Mouse (Mus musculus): ENCODE measurements at regions not wholly inside any gene's neighbourhood (a gene's known extent, or its start where the extent isn't known, plus 50 kb on each side); places are given as distances from the start of the nearest gene placed in this dataset.
A peak's percentile ranks its signal among the peaks of the same experiment; 100 is the strongest.
"Not testable (repeated sequence)": the region's sequence is repeated elsewhere in the genome, so short reads cannot be mapped to it uniquely, and the experiment has no call there.

DNA sequence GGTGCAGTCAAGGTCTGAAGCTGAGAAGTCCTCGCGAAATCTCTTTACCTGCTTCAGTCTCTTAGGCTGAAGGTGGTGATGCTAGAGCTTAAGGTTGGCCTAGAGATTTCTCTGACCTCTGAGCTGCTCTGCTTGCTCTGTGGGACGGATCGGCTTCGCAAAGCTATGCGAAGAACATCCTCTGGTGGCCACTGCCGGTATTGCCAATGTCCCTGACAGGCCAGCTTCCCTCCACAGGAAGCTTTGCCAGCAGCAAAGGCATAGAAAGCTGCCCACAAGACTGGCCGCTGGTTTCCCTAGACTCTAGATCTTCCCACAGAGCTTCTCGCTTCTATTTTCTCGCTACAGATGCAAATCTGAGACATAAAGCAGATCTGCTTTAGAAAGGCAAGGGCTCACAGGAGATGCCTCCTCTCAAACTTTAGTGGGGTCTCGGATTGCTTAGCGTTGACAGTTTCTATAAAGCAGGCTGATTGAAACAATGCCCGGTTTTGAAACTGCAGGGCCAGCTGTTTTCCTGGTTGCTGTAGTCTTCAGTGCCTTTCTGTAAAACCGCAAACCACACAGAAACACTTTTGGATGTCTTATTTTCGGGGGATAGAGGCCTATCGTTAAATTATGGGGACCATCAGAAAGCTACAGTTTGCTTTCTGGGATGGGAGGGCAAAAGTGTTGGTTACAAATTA is 153.7 kb downstream of the Car8 start:
- DNase-seq (ENCODE audit: low spot score in 2 of 2): peak; percentile 68 to 79
- intact Hi-C loops (cut with DNase I): loop anchor here (2.0 to 5.0 kb wide), 3 partner anchors 98 to 1523 kb away; no protein-coding TSS in a partner anchor

DNA sequence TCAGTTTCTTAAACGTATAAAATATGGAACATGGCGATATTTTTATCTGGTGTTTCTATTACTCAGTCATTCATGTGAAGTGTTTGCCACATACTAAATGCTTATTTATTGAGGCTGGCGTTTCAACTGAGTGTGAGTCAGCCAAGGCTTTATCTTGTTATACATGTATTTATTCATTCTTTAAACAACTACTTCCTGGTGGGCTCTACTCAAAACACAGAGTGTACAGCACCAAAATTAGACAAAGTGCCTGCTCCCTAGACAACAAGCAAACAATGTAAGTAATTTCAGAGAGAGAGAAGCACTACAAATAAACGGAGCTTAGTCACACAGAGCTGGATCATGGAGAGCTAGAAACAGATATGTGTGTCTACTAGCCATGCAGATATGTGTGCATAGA is 159.5 kb downstream of the Car8 start:
- intact Hi-C loops (cut with DNase I): no loop called here
- DNase-seq (ENCODE audit: low spot score in 2 of 2): peak in 1 of 2 experiments; percentile 23

DNA sequence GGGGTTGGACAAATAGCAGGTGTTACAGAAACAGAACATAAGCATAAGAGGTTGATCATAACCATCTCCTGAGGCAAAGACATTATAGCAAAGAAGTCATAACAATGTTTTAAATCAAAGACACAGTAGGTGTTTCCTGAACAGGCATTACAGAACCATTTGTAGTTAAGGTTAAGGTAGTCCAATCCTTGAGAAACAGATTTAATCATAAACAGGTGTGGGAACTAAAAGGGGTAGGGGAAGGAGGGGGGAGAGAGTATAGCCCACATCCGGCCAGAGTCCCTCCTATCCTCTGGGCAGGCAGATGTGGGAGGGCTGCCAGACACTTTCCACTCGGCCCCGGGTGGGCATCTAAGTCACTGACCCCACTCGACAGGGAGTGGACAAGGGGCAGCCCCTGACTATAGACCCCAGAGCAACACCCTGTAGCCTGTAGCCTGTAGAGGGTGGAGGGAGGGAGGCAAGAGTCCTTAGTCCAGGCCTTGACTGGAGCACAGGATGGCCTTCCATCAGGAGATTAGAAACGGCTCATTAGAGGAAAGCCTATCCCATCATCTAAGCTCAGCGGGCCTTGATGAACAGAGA is 165.8 kb downstream of the Car8 start:
- intact Hi-C loops (cut with DNase I): no loop called here
- no peak for DNase-seq (ENCODE audit: low spot score in 2 of 2)

DNA sequence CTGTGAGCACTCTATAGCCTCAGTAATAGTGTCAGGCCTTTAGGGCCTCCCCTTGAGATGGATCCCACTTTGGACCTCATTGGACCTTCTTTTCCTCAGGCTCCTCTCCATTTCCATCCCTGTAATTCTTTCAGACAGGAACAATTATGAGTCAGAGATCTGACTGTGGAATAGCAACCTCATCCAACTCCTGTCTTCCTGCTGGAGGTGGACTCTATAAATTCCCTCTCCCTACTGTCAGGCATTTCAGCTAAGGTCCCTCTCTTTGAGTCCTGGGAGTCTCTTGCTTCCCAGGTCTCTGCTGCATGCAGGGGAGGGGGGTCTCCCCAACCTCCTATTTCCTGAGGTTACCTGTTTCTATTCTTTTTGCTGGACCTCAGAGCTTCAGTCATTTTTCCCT is 168.1 kb downstream of the Car8 start:
- DNase-seq (ENCODE audit: low spot score in 2 of 2): peak in 1 of 2 experiments; percentile 65
- intact Hi-C loops (cut with DNase I): not testable (repeated sequence)

DNA sequence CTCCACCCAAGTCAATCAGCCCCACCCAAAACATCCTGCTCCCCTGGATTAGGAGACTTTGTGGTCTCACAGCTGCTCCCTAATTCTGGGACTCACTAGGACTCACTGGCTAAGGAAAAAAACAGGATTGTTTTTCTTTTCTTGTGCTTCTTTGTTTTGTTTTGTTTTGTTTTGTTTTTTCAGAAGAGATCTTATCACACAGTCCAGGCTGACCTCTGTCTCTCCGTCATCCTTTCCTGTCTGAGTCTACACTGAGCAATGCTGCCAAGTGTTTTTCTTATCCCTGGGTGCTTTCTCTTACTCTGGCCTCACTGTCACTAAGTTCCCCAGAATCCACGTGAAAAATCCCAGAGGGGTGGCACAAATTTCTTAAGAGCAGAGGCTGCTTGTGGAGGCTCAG is 170.8 kb downstream of the Car8 start:
- intact Hi-C loops (cut with DNase I): no loop called here
- no peak for DNase-seq (ENCODE audit: low spot score in 2 of 2)

DNA sequence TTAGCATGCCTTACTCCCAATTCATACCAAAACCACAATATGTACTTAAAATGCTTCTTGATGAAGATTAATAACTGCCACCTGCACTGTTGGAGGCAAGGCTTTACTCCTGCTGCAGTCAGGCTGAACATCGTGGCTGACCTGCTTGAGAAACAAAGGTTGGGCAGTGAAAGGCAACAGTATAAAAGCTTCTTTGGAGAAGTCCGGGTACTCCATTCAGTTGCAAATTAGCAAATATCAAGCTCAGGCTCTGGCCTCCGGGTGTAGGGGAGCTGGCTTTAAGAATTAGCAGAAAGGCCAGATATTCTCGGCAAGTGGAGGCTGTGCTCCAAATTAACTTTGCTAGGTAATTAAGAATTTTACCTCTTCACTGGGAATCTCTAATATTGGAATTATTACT is 197.1 kb downstream of the Car8 start:
- no peak for DNase-seq (ENCODE audit: low spot score in 2 of 2)
- intact Hi-C loops (cut with DNase I): no loop called here

DNA sequence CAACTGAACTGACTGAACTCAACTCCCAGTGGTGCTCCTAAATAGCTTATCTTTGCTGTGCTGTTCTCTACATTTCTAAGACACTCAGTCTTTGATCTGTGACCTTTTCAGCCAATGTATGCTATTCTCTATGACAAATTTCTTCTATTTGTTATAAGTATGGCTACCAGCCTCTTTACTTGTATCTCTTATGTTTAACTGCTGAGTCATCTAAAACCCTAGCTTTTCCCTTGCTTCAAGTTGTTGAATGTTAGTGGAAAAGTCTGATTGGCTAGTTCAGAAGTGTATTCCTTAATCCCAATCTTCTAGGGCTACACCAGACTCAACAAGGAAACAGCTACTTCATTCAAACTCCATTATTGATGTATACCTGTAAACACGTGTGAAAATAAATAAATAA is 201.0 kb downstream of the Car8 start:
- no peak for DNase-seq (ENCODE audit: low spot score in 2 of 2)
- intact Hi-C loops (cut with DNase I): no loop called here

DNA sequence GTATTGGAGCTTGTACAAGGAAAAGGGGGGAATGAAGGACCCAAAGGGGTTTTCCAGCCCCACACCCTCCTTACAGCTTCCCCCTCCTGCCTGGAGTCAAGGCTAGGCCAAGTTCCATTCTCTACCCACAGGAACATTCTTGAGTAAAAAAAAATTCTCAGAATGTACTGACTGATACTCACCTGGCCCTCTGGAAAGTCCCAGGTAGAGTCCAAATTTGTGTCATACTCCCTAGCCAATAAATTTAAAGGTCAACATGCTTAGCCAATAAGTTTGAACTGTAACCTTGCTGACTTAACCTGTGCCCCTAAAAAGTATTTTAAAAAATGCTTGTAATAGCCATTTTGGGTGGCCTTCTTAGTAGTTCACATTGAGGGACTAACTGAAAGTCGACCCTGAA is 205.4 kb downstream of the Car8 start:
- intact Hi-C loops (cut with DNase I); DNase-seq (ENCODE audit: low spot score in 2 of 2): not testable (repeated sequence)

DNA sequence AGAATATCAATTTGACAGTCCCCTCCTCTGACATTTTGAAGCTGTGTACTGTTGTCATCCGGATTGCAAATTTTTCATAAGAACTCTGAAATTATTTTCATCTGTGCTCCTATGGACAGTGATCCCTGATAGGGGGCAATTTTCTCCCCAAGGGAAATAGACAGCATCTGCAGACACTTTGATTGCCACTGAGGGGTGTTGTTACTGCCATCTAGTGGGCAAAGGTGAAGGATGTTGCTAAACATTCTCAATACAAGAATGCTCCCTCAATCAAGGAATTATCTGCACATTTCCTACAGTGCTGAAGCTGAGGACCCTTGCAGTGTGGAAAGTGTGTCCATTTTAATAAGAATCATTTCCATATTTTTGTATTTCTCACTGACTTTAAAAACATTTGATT is 233.7 kb downstream of the Car8 start:
- intact Hi-C loops (cut with DNase I): loop anchor here (5.0 kb wide), 1 partner anchor 1443 kb away; no protein-coding TSS in a partner anchor
- DNase-seq (ENCODE audit: low spot score in 2 of 2): peak; percentile 53 to 67

DNA sequence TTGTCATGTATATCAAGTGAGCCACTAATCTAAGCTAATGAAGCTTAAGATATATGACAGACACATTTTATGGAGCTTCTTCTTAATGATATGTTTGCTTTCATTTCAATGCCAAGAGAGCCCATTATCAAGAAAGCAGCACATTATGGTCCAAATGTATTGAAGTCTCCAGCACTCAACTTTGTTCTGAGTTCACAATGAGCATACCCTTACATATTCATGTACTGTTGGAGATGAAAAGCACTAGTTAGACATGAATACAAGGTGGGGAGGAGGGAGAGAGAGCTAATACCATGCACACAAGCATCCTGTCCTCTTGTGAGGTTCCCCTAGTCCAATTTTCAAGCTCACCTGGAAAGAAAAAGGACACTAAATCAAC is 241.3 kb downstream of the Car8 start:
- intact Hi-C loops (cut with DNase I): no loop called here
- DNase-seq (ENCODE audit: low spot score in 2 of 2): no peak

DNA sequence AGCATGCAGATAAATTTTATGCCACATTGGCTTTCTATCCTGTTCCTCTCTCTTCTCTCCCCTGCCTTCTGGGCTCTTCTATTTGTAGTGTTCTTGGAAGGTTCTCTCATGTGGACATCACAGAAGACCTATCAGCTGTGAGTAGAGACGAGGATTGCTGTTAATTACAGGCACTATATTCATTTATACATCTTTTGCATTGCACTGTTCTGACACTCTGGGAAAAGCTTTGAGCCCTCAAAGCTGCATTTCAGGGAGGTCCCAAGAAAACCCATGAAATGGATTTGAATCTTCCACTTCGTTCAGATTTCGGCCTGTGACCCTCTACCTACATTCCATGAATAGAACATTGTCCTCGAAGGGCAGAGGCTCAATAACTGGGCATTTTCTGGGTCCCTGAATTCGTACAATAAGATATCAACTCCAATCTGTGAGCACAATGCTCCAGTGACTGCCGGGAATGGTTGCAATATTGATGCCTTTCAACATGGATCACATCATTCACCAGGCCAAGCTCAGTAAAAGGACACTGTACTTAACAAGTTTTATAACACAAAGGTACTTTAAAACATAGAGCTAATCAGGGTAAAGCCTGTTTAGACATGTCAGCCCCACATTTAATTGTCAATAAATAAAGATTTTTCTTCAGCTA is 241.8 kb downstream of the Car8 start:
- intact Hi-C loops (cut with DNase I): no loop called here

DNA sequence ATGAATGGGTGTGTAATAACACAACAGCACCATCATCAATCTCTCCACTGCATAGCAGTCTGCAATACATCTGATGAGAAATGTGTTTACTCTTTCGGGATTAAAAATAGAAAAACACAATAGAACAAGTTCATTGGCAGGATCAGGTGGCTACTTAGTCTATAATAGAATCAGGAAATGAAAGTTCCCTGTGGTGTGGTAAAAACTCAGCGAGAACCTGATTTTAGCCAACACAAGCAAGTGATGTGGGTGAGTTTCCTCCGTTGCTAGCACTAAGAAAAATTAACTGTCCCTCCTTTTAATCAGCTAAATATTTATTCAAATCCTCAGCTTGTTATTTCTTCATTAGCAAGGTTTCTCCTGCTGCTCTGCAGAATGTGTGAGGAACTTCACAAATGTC is 245.9 kb downstream of the Car8 start:
- intact Hi-C loops (cut with DNase I): no loop called here
- DNase-seq (ENCODE audit: low spot score in 2 of 2): no peak

More for the DNA sequence above, 241.8 kb downstream of the Car8 start:
- DNase-seq (ENCODE audit: low spot score in 2 of 2): no peak

DNA sequence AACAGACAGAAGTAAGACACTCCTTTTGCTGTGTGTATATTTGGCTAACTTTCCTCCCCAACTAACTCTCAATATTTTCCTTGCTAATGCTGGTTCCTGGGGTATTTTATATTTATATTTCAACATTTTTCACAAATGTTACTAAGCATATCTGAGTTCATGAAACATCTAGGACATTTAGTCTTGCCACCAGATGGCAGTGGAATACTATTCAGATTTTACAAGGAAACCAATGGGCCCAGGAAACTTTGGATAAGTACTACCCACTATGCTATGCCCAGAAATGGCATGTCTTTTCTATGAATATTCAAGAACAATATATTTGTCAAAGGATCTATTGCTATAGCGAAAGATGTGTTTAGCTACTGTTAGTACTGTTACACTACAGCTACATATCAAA is 251.1 kb downstream of the Car8 start:
- intact Hi-C loops (cut with DNase I): loop anchor here (1.0 to 5.0 kb wide), 2 partner anchors 100 to 380 kb away; no protein-coding TSS in a partner anchor
- DNase-seq (ENCODE audit: low spot score in 2 of 2): peak; percentile 16 to 31

DNA sequence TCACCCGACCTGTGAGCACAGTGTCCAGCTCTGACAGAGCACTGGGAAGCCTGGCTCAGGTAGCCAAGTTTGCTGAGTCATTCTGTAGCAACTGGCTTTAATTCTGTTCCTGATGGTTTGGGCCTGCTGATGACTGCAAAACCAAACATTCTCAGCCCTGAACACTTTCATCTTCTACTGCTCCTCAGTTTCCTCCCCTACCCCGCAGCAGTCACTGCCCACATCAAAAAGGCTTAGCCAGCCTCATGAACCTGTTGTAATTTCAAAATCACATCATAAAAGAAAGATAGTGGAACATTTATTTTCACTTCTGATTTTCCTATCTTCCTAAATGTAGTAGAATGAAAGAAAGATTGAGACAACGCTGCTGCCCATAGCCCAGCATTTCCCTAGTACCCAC is 251.5 kb downstream of the Car8 start:
- DNase-seq (ENCODE audit: low spot score in 2 of 2): no peak
- intact Hi-C loops (cut with DNase I): loop anchor here (5.0 kb wide), 1 partner anchor 100 kb away; no protein-coding TSS in a partner anchor

DNA sequence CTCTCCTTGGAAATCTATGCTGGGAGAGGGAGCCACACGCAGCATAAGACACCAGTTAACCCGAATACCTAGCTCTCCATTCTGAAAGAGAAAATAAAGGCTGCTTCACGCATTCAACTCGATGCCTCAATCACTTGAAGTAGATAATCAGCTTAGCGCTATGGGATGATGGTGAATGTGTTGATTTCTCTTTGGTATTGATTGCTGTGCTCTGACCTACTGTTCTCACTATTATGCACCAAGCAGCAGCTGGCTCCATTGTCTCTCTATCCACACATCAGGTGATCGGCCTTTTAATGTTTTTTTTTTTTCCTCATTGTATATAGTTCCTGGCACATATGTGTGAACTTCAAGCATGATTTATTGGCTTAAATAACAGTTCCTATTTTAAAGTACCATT is 254.0 kb downstream of the Car8 start:
- DNase-seq (ENCODE audit: low spot score in 2 of 2): no peak
- intact Hi-C loops (cut with DNase I): loop anchor here (5.0 kb wide), 1 partner anchor 102 kb away; no protein-coding TSS in a partner anchor

DNA sequence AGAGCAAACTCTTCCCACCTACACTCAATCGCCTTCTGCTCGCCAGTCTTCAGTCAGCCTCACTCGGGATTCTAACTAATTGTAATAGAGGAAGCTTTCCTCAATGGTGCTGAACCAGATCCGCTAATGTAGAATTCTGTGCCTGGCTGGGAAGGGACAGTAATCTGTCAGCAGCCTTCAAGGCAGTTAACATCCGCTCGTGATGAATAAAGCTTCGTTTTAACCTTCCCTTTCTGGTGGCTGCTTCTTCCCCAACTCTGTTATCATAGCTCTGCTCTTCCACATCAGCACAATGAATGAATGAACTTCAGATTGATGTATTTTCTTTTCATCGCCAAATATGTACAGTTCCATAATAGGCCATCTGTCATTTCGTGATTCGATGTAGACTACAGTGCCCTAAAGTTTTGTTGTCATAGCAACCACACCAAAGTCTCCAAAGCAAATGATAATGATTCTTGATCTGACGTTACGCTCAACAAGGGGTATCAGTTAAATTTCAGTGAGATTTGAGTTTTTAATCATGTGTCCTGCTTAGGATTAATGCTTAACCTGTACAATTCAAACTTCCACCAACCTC is 259.0 kb downstream of the Car8 start:
- DNase-seq (ENCODE audit: low spot score in 2 of 2): no peak
- intact Hi-C loops (cut with DNase I): no loop called here

DNA sequence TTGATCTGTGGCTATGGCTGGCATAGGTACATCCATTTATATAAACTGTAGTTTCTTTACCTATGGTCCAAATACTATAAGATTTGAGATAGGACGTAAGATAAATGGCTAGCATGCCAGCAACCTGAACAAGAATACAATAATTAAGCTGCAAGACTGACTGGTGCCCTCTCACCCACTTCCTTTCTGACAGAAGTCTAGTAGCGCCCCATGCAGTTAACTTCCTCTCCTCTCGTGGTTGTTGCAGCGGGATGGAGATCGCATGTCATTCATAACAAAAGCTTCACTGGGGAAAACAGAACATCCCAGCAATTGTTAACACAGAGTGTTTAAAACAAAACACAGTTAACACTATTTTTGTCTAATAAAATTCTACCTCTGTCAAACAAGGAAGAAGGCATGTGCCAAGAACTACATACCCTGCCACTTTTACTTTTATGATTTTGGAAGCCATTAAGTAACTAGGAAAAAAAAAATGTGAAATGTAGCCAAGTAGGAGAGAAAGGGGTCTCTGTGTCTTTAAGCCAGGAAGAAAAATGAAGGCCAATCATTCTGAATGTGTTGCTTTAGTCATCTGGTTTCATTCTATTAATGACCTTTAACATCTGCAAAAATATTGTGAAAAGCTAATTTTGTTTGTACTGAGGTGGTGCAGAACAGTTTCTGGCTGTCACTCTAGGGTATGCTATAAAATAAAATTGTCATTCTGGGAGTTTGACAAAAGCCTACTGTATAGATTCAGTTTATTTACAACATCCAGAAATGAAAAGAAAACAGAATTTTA is 261.0 kb downstream of the Car8 start:
- DNase-seq (ENCODE audit: low spot score in 2 of 2): no peak
- intact Hi-C loops (cut with DNase I): no loop called here

DNA sequence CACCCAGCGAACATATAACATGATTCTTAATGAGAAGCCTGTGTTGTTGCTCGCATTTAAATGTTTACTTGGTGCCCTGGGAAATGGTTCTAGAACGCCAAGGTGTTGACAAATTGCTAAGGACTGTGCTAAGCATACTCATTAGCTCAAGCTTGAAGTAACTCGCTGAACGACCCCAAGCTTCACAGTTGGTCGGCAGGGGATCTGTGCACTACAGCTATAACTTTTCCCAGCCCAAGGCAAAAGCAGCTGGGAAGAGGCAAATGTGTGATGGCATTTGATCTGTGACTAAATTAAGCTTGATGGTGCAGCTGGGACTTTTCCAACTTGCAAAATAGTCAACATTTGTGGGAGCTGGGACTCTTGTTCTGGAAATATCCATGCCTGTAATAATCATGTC is 268.6 kb downstream of the Car8 start:
- no peak for DNase-seq (ENCODE audit: low spot score in 2 of 2)
- intact Hi-C loops (cut with DNase I): no loop called here

DNA sequence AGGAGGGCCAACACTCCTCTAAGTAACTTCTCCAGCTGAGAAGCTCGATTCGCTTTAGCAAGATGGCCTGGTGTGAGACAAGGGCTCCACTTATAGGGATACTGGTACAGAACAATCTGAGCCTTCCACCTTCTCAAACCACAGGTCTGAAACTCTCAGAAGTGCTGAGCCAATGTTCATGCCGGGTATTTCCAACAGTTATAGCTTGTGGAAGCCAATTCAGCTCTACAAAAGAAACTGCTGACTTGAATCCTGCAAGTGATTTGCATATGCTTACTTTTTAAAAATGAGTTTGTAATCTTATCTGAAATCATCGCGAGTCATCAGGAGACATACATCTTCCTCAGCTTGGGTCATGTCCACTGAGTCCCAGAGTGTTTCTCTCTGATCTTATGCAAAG is 273.2 kb downstream of the Car8 start:
- intact Hi-C loops (cut with DNase I): no loop called here
- no peak for DNase-seq (ENCODE audit: low spot score in 2 of 2)
